Mouse (Mus musculus): Measurements from ENCODE around the gene Oas1d. TPM values are rescaled to one million over a fixed set of nuclear protein-coding genes. Genes with fewer than 3 reads are reported as not detected.
A peak's percentile ranks its signal among the peaks of the same experiment; 100 is the strongest.

The Oas1d gene
- total and polyA plus RNA-seq, 3 experiments, result not detected

- TF ChIP-seq CTCF (IDR thresholded peaks at IDR 0.05), result no peak
- no peak for TF ChIP-seq EP300 (IDR thresholded peaks at IDR 0.05; ENCODE audit: insufficient read depth, low read depth, low read length)
- TF ChIP-seq POLR2A (IDR thresholded peaks at IDR 0.05; ENCODE audit: insufficient read depth, low read depth, low read length), result no peak
- Histone ChIP-seq H3K4me1 (ENCODE audit: control insufficient read depth, insufficient read depth, low read length) (no peaks in the 10 kb centered on the region), H3K4me3 (no peak overlapping the region), H3K36me3 (ENCODE audit: control insufficient read depth, insufficient read depth, low read length) (no peaks in the 10 kb centered on the region), H3K27me3 (ENCODE audit: control insufficient read depth, insufficient read depth, low read length) (no peaks in the 10 kb centered on the region; the same call in 1 of the 2 replicates), H3K9ac (ENCODE audit: low read depth, low read length) (no peak overlapping the region), H3K79me2 (replicated peaks; ENCODE audit: control insufficient read depth, insufficient read depth, low read length) (no peaks in the 10 kb centered on the region), H3K27ac (no peak overlapping the region)
- 60% methylated on average over 4 of the region's 4 CpGs for WGBS
- intact Hi-C loops (cut with DNase I), result no loop called here
- no peak for DNase-seq
Measured at GRCm38 (mm10) chr5:120937841-120938240, 23.5 kb downstream of the Oas1d start.

GRCm38 (mm10) chr5:120938586-120938985 is 24.2 kb downstream of the Oas1d start:
- no peaks in the 10 kb centered on the region for H3K79me2 ChIP-seq (replicated peaks; ENCODE audit: control insufficient read depth, insufficient read depth, low read length)
- no peak overlapping the region for H3K9ac ChIP-seq (ENCODE audit: low read depth, low read length)
- TF ChIP-seq CTCF (IDR thresholded peaks at IDR 0.05), result no peak
- no peak for TF ChIP-seq POLR2A (IDR thresholded peaks at IDR 0.05; ENCODE audit: insufficient read depth, low read depth, low read length)
- TF ChIP-seq EP300 (IDR thresholded peaks at IDR 0.05; ENCODE audit: insufficient read depth, low read depth, low read length), result no peak
- no peak for DNase-seq
- no peaks in the 10 kb centered on the region for H3K36me3 ChIP-seq (ENCODE audit: control insufficient read depth, insufficient read depth, low read length)
- no peaks in the 10 kb centered on the region for H3K4me1 ChIP-seq (ENCODE audit: control insufficient read depth, insufficient read depth, low read length)
- no peak overlapping the region for H3K27ac ChIP-seq
- no peak overlapping the region for H3K4me3 ChIP-seq
- 29% methylated on average over 8 of the region's 8 CpGs for WGBS
- intact Hi-C loops (cut with DNase I), result no loop called here
- no peaks in the 10 kb centered on the region; the same call in 1 of the 2 replicates for H3K27me3 ChIP-seq (ENCODE audit: control insufficient read depth, insufficient read depth, low read length)

GRCm38 (mm10) chr5:120942076-120942475 is 27.7 kb downstream of the Oas1d start:
- no peak for TF ChIP-seq EP300 (IDR thresholded peaks at IDR 0.05; ENCODE audit: insufficient read depth, low read depth, low read length)
- no peak for TF ChIP-seq POLR2A (IDR thresholded peaks at IDR 0.05; ENCODE audit: insufficient read depth, low read depth, low read length)
- TF ChIP-seq CTCF (IDR thresholded peaks at IDR 0.05), result no peak
- H3K79me2 ChIP-seq (replicated peaks; ENCODE audit: control insufficient read depth, insufficient read depth, low read length), result no peaks in the 10 kb centered on the region
- no peaks in the 10 kb centered on the region for H3K36me3 ChIP-seq (ENCODE audit: control insufficient read depth, insufficient read depth, low read length)
- 57% methylated on average over 10 of the region's 10 CpGs for WGBS
- intact Hi-C loops (cut with DNase I), result no loop called here
- no peak overlapping the region for H3K27ac ChIP-seq
- H3K27me3 ChIP-seq (ENCODE audit: control insufficient read depth, insufficient read depth, low read length), result no peaks in the 10 kb centered on the region; the same call in 1 of the 2 replicates
- no peak overlapping the region for H3K4me3 ChIP-seq
- DNase-seq, result no peak
- no peaks in the 10 kb centered on the region for H3K4me1 ChIP-seq (ENCODE audit: control insufficient read depth, insufficient read depth, low read length)
- H3K9ac ChIP-seq (ENCODE audit: low read depth, low read length), result no peak overlapping the region

- H3K27ac ChIP-seq, result no peak overlapping the region
- peak in 1 of 2 experiments; percentile 8 for DNase-seq
- H3K27me3 ChIP-seq (ENCODE audit: control insufficient read depth, insufficient read depth, low read length), result no peaks in the 10 kb centered on the region; the same call in 1 of the 2 replicates
- no peaks in the 10 kb centered on the region for H3K79me2 ChIP-seq (replicated peaks; ENCODE audit: control insufficient read depth, insufficient read depth, low read length)
- no peaks in the 10 kb centered on the region for H3K4me1 ChIP-seq (ENCODE audit: control insufficient read depth, insufficient read depth, low read length)
- 52% methylated on average over 10 of the region's 10 CpGs for WGBS
- H3K36me3 ChIP-seq (ENCODE audit: control insufficient read depth, insufficient read depth, low read length), result no peaks in the 10 kb centered on the region
- intact Hi-C loops (cut with DNase I), result loop anchor here (10.0 kb wide), 1 partner anchor 232 kb away; no protein-coding TSS in a partner anchor
- H3K4me3 ChIP-seq, result no peak overlapping the region
- H3K9ac ChIP-seq (ENCODE audit: low read depth, low read length), result no peak overlapping the region
- no peak for TF ChIP-seq EP300 (IDR thresholded peaks at IDR 0.05; ENCODE audit: insufficient read depth, low read depth, low read length)
- TF ChIP-seq POLR2A (IDR thresholded peaks at IDR 0.05; ENCODE audit: insufficient read depth, low read depth, low read length), result no peak
- TF ChIP-seq CTCF (IDR thresholded peaks at IDR 0.05), result no peak
Measured at GRCm38 (mm10) chr5:120952242-120952770, 38.0 kb downstream of the Oas1d start.

GRCm38 (mm10) chr5:120953974-120954373 is 39.6 kb downstream of the Oas1d start:
- H3K9ac ChIP-seq (ENCODE audit: low read depth, low read length), result no peak overlapping the region
- no peaks in the 10 kb centered on the region; the same call in 1 of the 2 replicates for H3K27me3 ChIP-seq (ENCODE audit: control insufficient read depth, insufficient read depth, low read length)
- no peak overlapping the region for H3K27ac ChIP-seq
- intact Hi-C loops (cut with DNase I), result loop anchor here (10.0 kb wide), 1 partner anchor 231 kb away; no protein-coding TSS in a partner anchor
- H3K36me3 ChIP-seq (ENCODE audit: control insufficient read depth, insufficient read depth, low read length), result no peaks in the 10 kb centered on the region
- DNase-seq, result no peak
- H3K4me3 ChIP-seq, result no peak overlapping the region
- TF ChIP-seq EP300 (IDR thresholded peaks at IDR 0.05; ENCODE audit: insufficient read depth, low read depth, low read length), result no peak
- no peak for TF ChIP-seq POLR2A (IDR thresholded peaks at IDR 0.05; ENCODE audit: insufficient read depth, low read depth, low read length)
- peak; percentile 62 for TF ChIP-seq CTCF (IDR thresholded peaks at IDR 0.05)
- WGBS, result 24% methylated on average over 5 of the region's 5 CpGs
- H3K79me2 ChIP-seq (replicated peaks; ENCODE audit: control insufficient read depth, insufficient read depth, low read length), result no peaks in the 10 kb centered on the region
- no peaks in the 10 kb centered on the region for H3K4me1 ChIP-seq (ENCODE audit: control insufficient read depth, insufficient read depth, low read length)

GRCm38 (mm10) chr5:120961004-120961403 is 46.7 kb downstream of the Oas1d start:
- Histone ChIP-seq H3K27me3 (ENCODE audit: control insufficient read depth, insufficient read depth, low read length) (no peaks in the 10 kb centered on the region; the same call in 1 of the 2 replicates), H3K36me3 (ENCODE audit: control insufficient read depth, insufficient read depth, low read length) (no peaks in the 10 kb centered on the region), H3K27ac (no peak overlapping the region), H3K4me3 (no peak overlapping the region), H3K9ac (ENCODE audit: low read depth, low read length) (no peak overlapping the region), H3K79me2 (replicated peaks; ENCODE audit: control insufficient read depth, insufficient read depth, low read length) (no peaks in the 10 kb centered on the region), H3K4me1 (ENCODE audit: control insufficient read depth, insufficient read depth, low read length) (no peaks in the 10 kb centered on the region)
- no peak for DNase-seq
- intact Hi-C loops (cut with DNase I), result no loop called here
- 50% methylated on average over 4 of the region's 4 CpGs for WGBS
- TF ChIP-seq EP300 (IDR thresholded peaks at IDR 0.05; ENCODE audit: insufficient read depth, low read depth, low read length) (no peak), POLR2A (IDR thresholded peaks at IDR 0.05; ENCODE audit: insufficient read depth, low read depth, low read length) (no peak), CTCF (IDR thresholded peaks at IDR 0.05) (no peak)
